Mouse (Mus musculus): Measurements from ENCODE around the gene Gm28897. TPM values are rescaled to one million over a fixed set of nuclear protein-coding genes. Genes with fewer than 3 reads are reported as not detected.

Gm28897 gene
- not detected for polyA plus RNA-seq (2014; fragmentation: Illumina TruSeq; extraction: RNeasy Lipid Tissue Mini Kit (QIAGEN cat#74804); ENCODE audit: low read depth, low replicate concordance)

GRCm38 (mm10) chrY:80926695-80927094 lies at the start of gene Gm28897:
Gene Gm28897, plus strand, starts transcription at chrY:80926995.

All from adipose tissue, adult 10 weeks (tissue).